Mouse (Mus musculus) hindbrain, embryonic 15.5 days (tissue): ENCODE results near the gene Ctnnal1. TPM values are rescaled to one million over a fixed set of nuclear protein-coding genes. Genes with fewer than 3 reads are reported as not detected.
"Not testable (repeated sequence)": the region's sequence is repeated elsewhere in the genome, so short reads cannot be mapped to it uniquely, and the experiment has no call there.

Experiments used
- ATAC-seq: fragments of 200-750 bp; cut with Nextera tagmentation; 2 replicates; pipeline ENCODE4 v1.8.0; 2017; ENCODE audit warnings: low read depth, moderate number of reproducible peaks, moderate TSS enrichment; ENCODE audit not compliant: low FRiP score
- H3K27ac ChIP-seq: fragments of 300-500 bp; sonication (generic); replicated peaks from 2 replicates; pipeline ENCODE4 v1.5.1; 2015; ENCODE audit warnings: mild to moderate bottlenecking, inconsistent platforms
- H3K27me3 ChIP-seq: fragments of 300-500 bp; sonication (generic); 2 replicates; pipeline ENCODE4 v1.6.1; 2015; ENCODE audit warnings: control low read depth, inconsistent platforms
- H3K36me3 ChIP-seq: fragments of 300-500 bp; sonication (generic); 2 replicates; pipeline ENCODE4 v1.6.1; 2015; ENCODE audit warnings: control low read depth, inconsistent platforms
- H3K4me1 ChIP-seq: fragments of 300-500 bp; sonication (generic); replicated peaks from 2 replicates; pipeline ENCODE4 v1.6.1; 2015; ENCODE audit warnings: control low read depth, inconsistent platforms
- H3K4me2 ChIP-seq: fragments of 300-500 bp; sonication (generic); 2 replicates; pipeline ENCODE4 v1.6.1; 2015; ENCODE audit warnings: moderate library complexity, mild to moderate bottlenecking, inconsistent platforms
- H3K4me3 ChIP-seq: fragments of 300-500 bp; sonication (generic); 2 replicates; pipeline ENCODE4 v1.5.1; 2015; ENCODE audit warnings: mild to moderate bottlenecking, inconsistent platforms
- H3K9ac ChIP-seq: fragments of 300-500 bp; sonication (generic); 2 replicates; pipeline ENCODE4 v1.6.1; 2015; ENCODE audit warnings: inconsistent platforms
- H3K9me3 ChIP-seq: fragments of 300-500 bp; sonication (generic); 2 replicates; pipeline ENCODE4 v1.6.1; 2016; ENCODE audit warnings: control low read depth, inconsistent platforms
- WGBS: fragments of 180-500 bp; shearing (Covaris S2); methylation state at CpG from one replicate; pipeline ENCODE4 v1.1.7; 2015; 5-methylcytosine and 5-hydroxymethylcytosine counted together
- polyA plus RNA-seq: library from polyadenylated mRNA; unstranded; fragments of >200 nt; fragmentation: Nextera tagmentation; extraction: Ambion mirVana; gene quantifications from 2 replicates; pipeline ENCODE4 v1.2.1, GENCODE M21; 2015

Ctnnal1 gene
- polyA plus RNA-seq, 1 experiment from 2014 or later = 15.7 TPM

DNA sequence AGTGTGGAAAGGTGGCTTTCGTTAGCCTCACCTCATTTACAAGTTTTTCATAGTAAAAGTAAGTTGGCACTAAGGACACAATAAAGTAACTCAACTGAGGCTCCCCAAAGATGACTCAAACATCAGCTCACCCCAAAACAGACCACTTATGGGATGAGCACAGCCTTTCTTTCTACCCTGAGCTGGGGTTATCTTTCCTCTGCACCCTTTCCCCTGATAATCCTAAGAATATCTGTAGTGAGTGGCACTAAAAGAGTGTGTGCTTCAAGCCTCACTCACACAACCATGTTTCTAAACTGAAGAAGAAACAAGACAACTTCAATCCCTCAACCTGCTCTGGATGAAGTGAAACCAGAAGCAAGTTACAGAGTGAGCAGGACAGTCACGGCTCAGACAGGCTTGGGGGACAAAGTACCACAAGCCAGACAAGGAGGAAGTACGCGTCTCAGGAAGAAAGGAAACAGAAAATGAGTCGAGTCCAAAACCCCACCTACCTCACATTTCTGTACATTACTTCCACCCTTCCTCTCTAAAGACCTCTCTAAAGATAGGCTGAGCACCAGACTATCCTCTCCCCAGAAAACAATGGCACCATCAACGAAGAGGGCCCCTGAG lies 27.6 kb upstream of the Ctnnal1 start:
- Histone ChIP-seq H3K4me2 (no peak overlapping the region), H3K4me1 (no peaks in the 10 kb centered on the region), H3K27ac (no peak overlapping the region), H3K9me3 (no peaks in the 10 kb centered on the region), H3K36me3 (0 out of 2 replicates have a peak, but pooled peaks cover 8% of the 10 kb centered on the region), H3K4me3 (no peak overlapping the region), H3K27me3 (no peaks in the 10 kb centered on the region), H3K9ac (no peak overlapping the region)
- ATAC-seq = no peak
- 91% methylated on average over 6 of the region's 6 CpGs for WGBS

DNA sequence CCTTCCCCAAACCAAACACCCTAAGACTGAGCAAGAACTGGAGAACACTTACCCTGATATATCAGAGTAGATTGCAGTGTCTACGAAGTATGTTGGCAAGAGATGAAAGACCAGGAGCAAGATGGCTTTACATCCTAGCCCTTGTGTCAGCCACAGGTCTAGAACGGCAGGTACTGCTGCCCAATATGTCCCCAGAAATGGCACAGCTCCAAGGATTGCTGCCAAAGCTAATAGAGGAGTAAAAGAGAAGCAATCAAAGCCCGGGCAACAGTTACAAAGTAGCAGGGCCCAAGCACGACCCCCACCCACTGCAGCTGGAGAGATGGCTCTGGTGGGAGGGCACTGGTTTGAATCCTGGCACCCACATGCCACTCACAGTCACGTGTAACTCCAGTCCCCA lies 23.5 kb upstream of the Ctnnal1 start:
- Histone ChIP-seq H3K4me1 (no peaks in the 10 kb centered on the region), H3K9me3 (no peaks in the 10 kb centered on the region), H3K36me3 (peaks cover 16% of the 10 kb centered on the region), H3K27me3 (no peaks in the 10 kb centered on the region), H3K4me2 (no peak overlapping the region), H3K27ac (no peak overlapping the region), H3K9ac (no peak overlapping the region), H3K4me3 (no peak overlapping the region)
- no peak for ATAC-seq
- 74% methylated on average over 5 of the region's 5 CpGs for WGBS

DNA sequence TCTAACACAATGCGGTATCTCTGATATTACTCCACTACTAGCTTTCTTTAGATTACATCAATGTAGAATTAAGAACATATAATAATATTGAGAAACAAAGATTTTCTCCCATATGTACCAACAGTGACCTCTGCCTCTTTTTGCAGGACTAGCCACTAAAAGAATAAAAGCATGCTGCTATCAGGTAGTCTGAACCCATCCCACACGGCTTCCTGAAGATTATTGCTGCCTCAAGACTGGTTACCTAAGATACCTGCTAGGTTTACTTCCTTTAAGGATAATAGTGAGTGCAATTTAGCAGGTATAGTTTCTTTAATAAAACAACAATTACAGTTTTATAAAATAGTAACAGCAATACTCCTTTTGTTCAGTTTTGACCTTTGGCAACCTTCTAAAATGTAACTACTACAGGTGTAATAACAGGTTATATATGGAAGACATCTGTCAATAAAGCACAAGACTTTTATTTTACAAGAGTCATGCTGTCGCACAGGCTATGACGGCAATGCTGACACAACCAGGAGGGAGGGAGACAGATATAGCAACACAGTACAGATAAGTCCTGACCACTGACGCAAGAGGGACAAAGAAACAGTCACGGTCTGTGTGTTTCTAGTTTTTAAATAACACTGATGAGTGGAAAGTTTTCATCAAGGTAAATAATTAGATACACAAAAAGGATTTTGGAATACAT lies 21.4 kb upstream of the Ctnnal1 start:
- Histone ChIP-seq H3K9ac (no peak overlapping the region), H3K27ac (no peak overlapping the region), H3K4me3 (no peak overlapping the region), H3K27me3 (no peaks in the 10 kb centered on the region), H3K4me1 (no peaks in the 10 kb centered on the region), H3K36me3 (peaks cover 16% of the 10 kb centered on the region), H3K4me2 (no peak overlapping the region), H3K9me3 (no peaks in the 10 kb centered on the region)
- 93% methylated on average over 6 of the region's 6 CpGs for WGBS
- no peak for ATAC-seq

DNA sequence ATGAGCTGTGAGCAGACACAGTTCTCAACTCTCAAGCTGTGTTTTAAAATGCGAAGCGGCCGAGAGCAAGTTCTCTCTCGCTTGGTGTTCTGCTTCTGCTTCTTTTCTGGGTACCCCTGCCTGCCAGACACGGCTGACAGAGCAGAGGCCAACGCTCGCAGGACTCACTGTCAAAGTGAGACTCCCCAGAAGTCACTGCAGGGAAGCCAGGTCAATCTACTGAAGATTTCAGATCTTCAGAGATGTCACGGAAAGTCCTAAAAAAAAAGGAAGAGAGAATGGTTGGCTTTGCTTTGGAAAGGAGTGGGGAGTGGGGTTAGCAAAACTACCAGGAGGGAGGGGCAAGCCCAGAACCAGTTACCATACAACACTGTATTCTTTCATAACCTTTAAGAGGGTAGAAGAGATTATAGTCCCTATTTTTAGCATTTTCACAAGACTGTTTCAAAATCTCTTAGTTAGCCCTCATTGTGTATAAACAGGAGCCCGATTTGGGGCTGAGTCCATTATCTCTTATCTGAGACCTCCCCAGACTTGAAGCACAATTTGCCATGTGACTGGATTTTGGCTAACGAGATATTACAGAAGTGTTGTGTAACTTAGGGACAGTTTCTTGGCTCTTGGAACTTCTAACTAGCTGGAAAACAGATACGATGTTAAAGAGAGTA lies 15.2 kb upstream of the Ctnnal1 start:
- Histone ChIP-seq H3K9ac (no peak overlapping the region), H3K9me3 (no peaks in the 10 kb centered on the region), H3K27ac (no peak overlapping the region), H3K27me3 (no peaks in the 10 kb centered on the region), H3K4me2 (no peak overlapping the region), H3K4me3 (no peak overlapping the region), H3K36me3 (peaks cover 8% of the 10 kb centered on the region), H3K4me1 (no peaks in the 10 kb centered on the region)
- WGBS = 91% methylated on average over 11 of the region's 11 CpGs
- ATAC-seq = no peak

DNA sequence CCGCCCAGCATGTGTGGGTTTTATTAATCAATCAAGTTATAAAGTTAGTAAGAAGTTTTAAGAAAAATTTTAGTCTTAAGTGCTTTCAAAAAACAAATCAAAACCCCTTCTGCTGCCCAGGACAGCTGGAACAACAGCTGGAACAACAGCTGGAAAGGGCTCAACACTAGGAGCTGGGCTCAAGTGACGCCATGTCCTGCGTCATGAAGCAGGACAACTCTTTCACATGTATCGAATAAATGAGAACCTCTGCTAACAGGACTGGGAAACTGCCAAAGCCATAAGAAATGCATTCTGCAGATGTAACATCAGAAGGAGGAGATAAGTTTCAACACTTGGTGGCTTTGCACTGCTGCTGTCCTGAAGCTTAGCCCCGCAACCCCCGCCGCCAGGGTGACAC lies 14.0 kb upstream of the Ctnnal1 start:
- Histone ChIP-seq H3K9me3 (no peaks in the 10 kb centered on the region), H3K27ac (no peak overlapping the region), H3K9ac (no peak overlapping the region), H3K4me3 (no peak overlapping the region), H3K4me2 (no peak overlapping the region), H3K4me1 (no peaks in the 10 kb centered on the region), H3K27me3 (no peaks in the 10 kb centered on the region), H3K36me3 (peaks cover 11% of the 10 kb centered on the region)
- no peak for ATAC-seq
- 97% methylated on average over 7 of the region's 7 CpGs for WGBS

DNA sequence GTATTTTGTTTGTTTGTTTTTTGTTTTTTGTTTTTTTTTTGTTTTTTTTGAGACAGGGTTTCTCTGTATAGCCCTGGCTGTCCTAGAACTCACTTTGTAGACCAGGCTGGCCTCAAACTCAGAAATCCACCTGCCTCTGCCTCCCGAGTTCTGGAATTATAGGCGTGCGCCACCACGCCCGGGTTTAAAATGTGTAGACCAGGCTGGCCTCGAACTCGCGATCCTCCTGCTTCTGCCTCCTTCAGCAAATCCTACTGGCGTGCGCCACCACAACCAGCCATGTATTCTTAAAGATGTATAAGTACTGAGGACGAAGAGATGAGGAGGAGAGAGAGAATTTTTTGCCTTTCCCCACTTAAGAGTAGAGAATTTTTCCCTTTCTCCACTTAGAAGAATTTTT lies 5.6 kb upstream of the Ctnnal1 start:
- H3K4me3 ChIP-seq, H3K9ac ChIP-seq, H3K27ac ChIP-seq, ATAC-seq, H3K9me3 ChIP-seq, H3K27me3 ChIP-seq, H3K36me3 ChIP-seq, H3K4me1 ChIP-seq, H3K4me2 ChIP-seq: not testable (repeated sequence)
- WGBS = 97% methylated on average over 11 of the region's 11 CpGs

DNA sequence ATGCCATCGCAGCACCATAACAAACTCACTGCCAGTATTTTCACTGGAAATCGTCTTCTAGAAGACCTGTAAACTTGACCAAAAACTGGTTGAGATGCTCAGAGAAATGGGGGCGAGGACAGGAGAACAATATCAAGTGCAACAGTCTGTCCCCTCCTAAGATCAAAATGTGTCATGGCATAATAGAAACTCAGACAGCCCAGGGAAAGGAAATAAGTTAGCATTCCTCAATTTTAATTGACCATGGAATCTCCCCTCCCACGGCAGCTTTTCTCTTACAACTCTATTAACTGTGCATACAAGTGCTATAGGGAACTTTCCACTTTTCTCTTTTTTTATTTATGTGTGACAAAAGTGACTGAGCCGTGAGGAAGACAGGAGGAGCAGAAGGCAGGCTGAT lies 2.8 kb upstream of the Ctnnal1 start:
- no peak for ATAC-seq
- no peak overlapping the region for H3K27ac ChIP-seq
- WGBS = 70% methylated on average over 5 of the region's 5 CpGs
- H3K4me2 ChIP-seq = no peak overlapping the region
- H3K4me1 ChIP-seq = peaks cover 18% of the 10 kb centered on the region
- H3K36me3 ChIP-seq = no peaks in the 10 kb centered on the region
- no peaks in the 10 kb centered on the region for H3K27me3 ChIP-seq
- H3K9ac ChIP-seq = no peak overlapping the region
- H3K9me3 ChIP-seq = no peaks in the 10 kb centered on the region
- no peak overlapping the region for H3K4me3 ChIP-seq

DNA sequence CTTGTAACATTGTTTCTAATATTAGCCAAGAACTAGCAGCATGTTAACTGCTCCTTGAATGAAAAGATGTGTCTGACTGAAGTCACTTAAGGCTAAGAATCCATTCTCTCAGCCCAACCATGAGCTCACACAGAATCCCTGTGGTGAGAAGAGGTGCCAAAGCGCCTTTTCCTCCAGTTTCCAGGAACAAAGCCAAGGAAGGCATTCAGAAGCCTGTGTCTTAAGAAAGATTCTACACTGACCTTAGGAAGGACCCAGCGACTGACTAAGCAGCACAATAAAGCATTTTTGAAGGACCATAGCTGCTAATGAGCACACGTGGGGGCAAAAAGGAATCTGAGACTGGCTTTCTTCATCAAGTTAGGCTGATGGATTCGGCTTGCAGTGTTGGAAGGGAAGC lies 983 bp upstream of the Ctnnal1 start:
- Histone ChIP-seq H3K36me3 (no peaks in the 10 kb centered on the region), H3K9ac (no peak overlapping the region), H3K27me3 (no peaks in the 10 kb centered on the region), H3K4me3 (no peak overlapping the region), H3K4me1 (peaks cover 22% of the 10 kb centered on the region), H3K9me3 (no peaks in the 10 kb centered on the region), H3K27ac (peak overlapping the region; percentile 22), H3K4me2 (no peak overlapping the region)
- 50% methylated on average over 4 of the region's 4 CpGs for WGBS
- ATAC-seq = no peak

DNA sequence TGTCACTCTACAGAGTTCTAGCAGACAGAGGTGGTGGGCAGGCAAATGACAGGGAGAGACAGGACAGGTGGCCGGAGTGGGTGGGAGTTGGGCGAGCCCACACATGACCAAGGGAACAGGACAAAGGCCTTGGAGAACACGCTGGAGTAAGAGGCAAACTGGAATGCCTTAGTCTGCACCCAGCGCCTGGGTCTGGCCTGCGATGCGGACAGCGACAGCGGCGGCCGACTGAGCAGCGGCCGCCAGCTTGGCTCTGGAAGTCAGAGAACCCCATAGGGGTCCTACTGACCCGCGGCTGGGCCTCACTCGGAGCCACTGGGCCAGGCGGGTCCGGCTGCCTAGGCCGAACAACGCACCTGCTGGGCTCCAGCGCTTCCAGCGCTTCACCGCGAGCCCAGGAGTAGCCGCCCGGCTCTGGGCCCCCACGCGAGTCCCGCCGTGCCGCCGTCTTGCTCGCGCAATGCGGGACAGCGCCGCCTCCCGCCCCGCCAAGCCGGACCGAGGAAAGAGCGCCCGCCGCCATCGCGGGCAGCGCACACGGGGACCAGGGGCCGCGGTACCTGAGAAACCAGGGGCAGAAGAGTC lies 479 bp downstream of the Ctnnal1 start:
- H3K36me3 ChIP-seq = no peaks in the 10 kb centered on the region
- WGBS = under 1% methylated on average over 45 of the region's 49 CpGs
- no peaks in the 10 kb centered on the region for H3K27me3 ChIP-seq
- peak overlapping the region; percentile 84 for H3K27ac ChIP-seq
- H3K4me1 ChIP-seq = peaks cover 22% of the 10 kb centered on the region
- H3K4me3 ChIP-seq = peak overlapping the region; percentile 83
- peak overlapping the region; percentile 83 for H3K9ac ChIP-seq
- peak; percentile 81 for ATAC-seq
- H3K4me2 ChIP-seq = peak overlapping the region; percentile 73
- H3K9me3 ChIP-seq = no peaks in the 10 kb centered on the region

DNA sequence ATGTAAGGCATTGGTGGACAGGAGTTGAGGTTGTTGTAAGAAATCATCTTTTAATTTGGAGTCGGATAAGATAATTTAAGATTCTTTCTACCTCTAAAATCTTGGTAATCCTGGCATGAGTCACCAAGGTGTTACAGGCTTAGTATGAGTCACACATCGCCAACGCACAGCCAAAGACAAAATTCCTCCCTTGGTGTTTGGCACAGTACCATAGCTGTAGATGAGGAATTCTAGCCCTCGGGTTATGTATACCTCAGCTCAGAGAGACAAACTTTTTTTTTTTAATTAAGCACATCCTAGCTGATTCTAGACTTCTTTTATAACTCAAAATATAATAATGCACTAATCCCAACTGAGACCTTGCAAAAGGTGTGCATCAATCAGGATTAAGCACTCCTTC lies 972 bp downstream of the Ctnnal1 start:
- H3K4me3 ChIP-seq = peak overlapping the region; percentile 83
- peak overlapping the region; percentile 83 for H3K9ac ChIP-seq
- H3K36me3 ChIP-seq = no peaks in the 10 kb centered on the region
- H3K27ac ChIP-seq = peak overlapping the region; percentile 84
- H3K27me3 ChIP-seq = no peaks in the 10 kb centered on the region
- peaks cover 22% of the 10 kb centered on the region for H3K4me1 ChIP-seq
- H3K9me3 ChIP-seq = no peaks in the 10 kb centered on the region
- ATAC-seq = no peak
- WGBS = 43% methylated on average over 4 of the region's 4 CpGs
- peak overlapping the region; percentile 73 for H3K4me2 ChIP-seq

DNA sequence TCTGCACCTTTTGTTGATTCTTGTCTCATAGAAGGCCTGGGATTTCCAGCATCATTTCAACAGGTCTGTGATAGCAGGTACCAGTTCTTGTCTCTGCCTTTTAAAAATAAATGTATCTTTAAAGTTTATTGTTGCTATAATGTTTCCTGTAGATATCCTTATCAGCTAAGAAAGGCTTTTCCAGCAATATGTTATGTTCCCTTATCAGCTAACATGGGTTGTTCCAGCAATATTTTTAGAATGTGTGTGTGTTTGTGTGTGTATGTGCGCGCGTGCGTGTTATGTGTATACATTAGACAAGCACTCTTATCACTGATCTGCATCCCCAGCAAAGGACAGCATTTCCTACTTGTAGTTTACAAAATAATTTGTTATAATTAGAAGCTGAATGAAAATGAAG lies 3.4 kb downstream of the Ctnnal1 start:
- Histone ChIP-seq H3K9ac (no peak overlapping the region), H3K36me3 (no peaks in the 10 kb centered on the region), H3K4me2 (no peak overlapping the region), H3K27me3 (no peaks in the 10 kb centered on the region), H3K4me1 (peaks cover 22% of the 10 kb centered on the region), H3K4me3 (no peak overlapping the region), H3K9me3 (no peaks in the 10 kb centered on the region), H3K27ac (no peak overlapping the region)
- WGBS = 97% methylated on average over 4 of the region's 4 CpGs
- no peak for ATAC-seq

DNA sequence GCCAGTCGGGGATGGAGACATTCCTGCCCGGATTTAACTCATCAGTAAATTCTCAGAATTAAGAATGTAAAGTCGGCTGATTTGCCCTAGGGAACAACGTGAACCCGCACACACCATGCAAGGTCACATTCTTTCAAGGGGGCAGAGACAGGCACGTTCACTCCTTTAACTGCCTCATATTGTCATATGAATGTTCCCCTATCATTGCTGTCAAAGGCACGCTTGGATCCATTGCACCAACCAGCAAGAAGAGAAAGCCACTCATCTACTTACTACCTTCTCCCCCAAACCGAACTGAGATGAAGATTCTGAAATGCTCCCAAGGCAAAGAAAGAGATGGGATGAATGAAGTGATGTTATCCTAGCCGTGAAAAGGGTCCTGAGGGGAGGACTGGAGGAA lies 6.3 kb downstream of the Ctnnal1 start:
- Histone ChIP-seq H3K9me3 (no peaks in the 10 kb centered on the region), H3K36me3 (no peaks in the 10 kb centered on the region), H3K27ac (no peak overlapping the region), H3K4me1 (peaks cover 17% of the 10 kb centered on the region), H3K27me3 (no peaks in the 10 kb centered on the region), H3K4me2 (no peak overlapping the region), H3K9ac (no peak overlapping the region), H3K4me3 (no peak overlapping the region)
- WGBS = 73% methylated on average over 9 of the region's 9 CpGs
- ATAC-seq = no peak
